Mouse (Mus musculus): ENCODE results near the gene Arap2. TPM values are rescaled to one million over a fixed set of nuclear protein-coding genes. Genes with fewer than 3 reads are reported as not detected.

Arap2 gene
- polyA plus RNA-seq, 1 experiment from 2014 or later: 5.3 TPM

GRCm38 (mm10) chr5:62665329-62665728 is 100.6 kb downstream of the Arap2 start:
- H3K9ac ChIP-seq: no peak overlapping the region
- H3K27ac ChIP-seq (replicated peaks): no peak overlapping the region
- H3K9me3 ChIP-seq: no peaks in the 10 kb centered on the region
- H3K36me3 ChIP-seq: no peaks in the 10 kb centered on the region
- no peaks in the 10 kb centered on the region for H3K27me3 ChIP-seq
- H3K4me3 ChIP-seq: no peak overlapping the region
- H3K4me1 ChIP-seq (replicated peaks): no peaks in the 10 kb centered on the region
- no peak overlapping the region for H3K4me2 ChIP-seq
- no peak for ATAC-seq (ENCODE audit: low FRiP score, low read depth)

GRCm38 (mm10) chr5:62664847-62665246 is 101.1 kb downstream of the Arap2 start:
- H3K27ac ChIP-seq (replicated peaks): no peak overlapping the region
- no peak overlapping the region for H3K4me2 ChIP-seq
- WGBS: 76% methylated on average over 4 of the region's 4 CpGs
- H3K9me3 ChIP-seq: no peaks in the 10 kb centered on the region
- no peaks in the 10 kb centered on the region for H3K36me3 ChIP-seq
- no peaks in the 10 kb centered on the region for H3K27me3 ChIP-seq
- ATAC-seq (ENCODE audit: low FRiP score, low read depth): no peak
- H3K9ac ChIP-seq: no peak overlapping the region
- no peak overlapping the region for H3K4me3 ChIP-seq
- H3K4me1 ChIP-seq (replicated peaks): no peaks in the 10 kb centered on the region

- 68% methylated on average over 1 of the region's 1 CpGs for WGBS
- no peaks in the 10 kb centered on the region for H3K4me1 ChIP-seq (replicated peaks)
- no peaks in the 10 kb centered on the region for H3K27me3 ChIP-seq
- H3K36me3 ChIP-seq: no peaks in the 10 kb centered on the region
- ATAC-seq (ENCODE audit: low FRiP score, low read depth): no peak
- H3K27ac ChIP-seq (replicated peaks): no peak overlapping the region
- H3K4me2 ChIP-seq: no peak overlapping the region
- no peaks in the 10 kb centered on the region for H3K9me3 ChIP-seq
- H3K4me3 ChIP-seq: no peak overlapping the region
- H3K9ac ChIP-seq: no peak overlapping the region
Observed at GRCm38 (mm10) chr5:62663206-62663605, 102.8 kb downstream of the Arap2 start.

GRCm38 (mm10) chr5:62653924-62654323 is 112.0 kb downstream of the Arap2 start:
- no peaks in the 10 kb centered on the region for H3K9me3 ChIP-seq
- no peak overlapping the region for H3K9ac ChIP-seq
- no peaks in the 10 kb centered on the region for H3K27me3 ChIP-seq
- H3K4me2 ChIP-seq: no peak overlapping the region
- no peaks in the 10 kb centered on the region for H3K36me3 ChIP-seq
- no peaks in the 10 kb centered on the region for H3K4me1 ChIP-seq (replicated peaks)
- WGBS: 79% methylated on average over 5 of the region's 5 CpGs
- H3K4me3 ChIP-seq: no peak overlapping the region
- no peak overlapping the region for H3K27ac ChIP-seq (replicated peaks)
- ATAC-seq (ENCODE audit: low FRiP score, low read depth): no peak

- no peaks in the 10 kb centered on the region for H3K4me1 ChIP-seq (replicated peaks)
- no peak overlapping the region for H3K27ac ChIP-seq (replicated peaks)
- WGBS: 89% methylated on average over 4 of the region's 4 CpGs
- H3K9ac ChIP-seq: no peak overlapping the region
- no peaks in the 10 kb centered on the region for H3K9me3 ChIP-seq
- ATAC-seq (ENCODE audit: low FRiP score, low read depth): no peak
- no peaks in the 10 kb centered on the region for H3K27me3 ChIP-seq
- no peak overlapping the region for H3K4me2 ChIP-seq
- no peak overlapping the region for H3K4me3 ChIP-seq
- no peaks in the 10 kb centered on the region for H3K36me3 ChIP-seq
Observed at GRCm38 (mm10) chr5:62642330-62642729, 123.6 kb downstream of the Arap2 start.

- Histone ChIP-seq H3K4me1 (replicated peaks) (no peaks in the 10 kb centered on the region), H3K9ac (no peak overlapping the region), H3K4me2 (no peak overlapping the region), H3K27ac (replicated peaks) (no peak overlapping the region), H3K9me3 (no peaks in the 10 kb centered on the region), H3K27me3 (no peaks in the 10 kb centered on the region), H3K36me3 (no peaks in the 10 kb centered on the region), H3K4me3 (no peak overlapping the region)
- WGBS: 54% methylated on average over 8 of the region's 8 CpGs
- no peak for ATAC-seq (ENCODE audit: low FRiP score, low read depth)
Observed at GRCm38 (mm10) chr5:62640501-62640900, 125.5 kb downstream of the Arap2 start.

- no peak for ATAC-seq (ENCODE audit: low FRiP score, low read depth)
- no peaks in the 10 kb centered on the region for H3K4me1 ChIP-seq (replicated peaks)
- H3K9me3 ChIP-seq: no peaks in the 10 kb centered on the region
- no peaks in the 10 kb centered on the region for H3K27me3 ChIP-seq
- no peak overlapping the region for H3K4me3 ChIP-seq
- no peaks in the 10 kb centered on the region for H3K36me3 ChIP-seq
- no peak overlapping the region for H3K27ac ChIP-seq (replicated peaks)
- H3K9ac ChIP-seq: no peak overlapping the region
- WGBS: 72% methylated on average over 3 of the region's 3 CpGs
- H3K4me2 ChIP-seq: no peak overlapping the region
Observed at GRCm38 (mm10) chr5:62636341-62636740, 129.6 kb downstream of the Arap2 start.

GRCm38 (mm10) chr5:62628901-62629300 is 137.1 kb downstream of the Arap2 start:
- WGBS: 90% methylated on average over 5 of the region's 5 CpGs
- no peak overlapping the region for H3K4me3 ChIP-seq
- H3K4me1 ChIP-seq (replicated peaks): no peaks in the 10 kb centered on the region

GRCm38 (mm10) chr5:62622848-62623479 is 143.0 kb downstream of the Arap2 start:
- H3K9me3 ChIP-seq: no peaks in the 10 kb centered on the region
- no peak overlapping the region for H3K4me3 ChIP-seq
- 86% methylated on average over 11 of the region's 11 CpGs for WGBS
- H3K36me3 ChIP-seq: no peaks in the 10 kb centered on the region
- H3K9ac ChIP-seq: no peak overlapping the region
- no peaks in the 10 kb centered on the region for H3K27me3 ChIP-seq
- no peak for ATAC-seq (ENCODE audit: low FRiP score, low read depth)
- H3K27ac ChIP-seq (replicated peaks): no peak overlapping the region
- no peak overlapping the region for H3K4me2 ChIP-seq
- H3K4me1 ChIP-seq (replicated peaks): no peaks in the 10 kb centered on the region

More at GRCm38 (mm10) chr5:62628901-62629300, 137.1 kb downstream of the Arap2 start:
- no peak overlapping the region for H3K27ac ChIP-seq (replicated peaks)
- H3K36me3 ChIP-seq: no peaks in the 10 kb centered on the region
- no peak overlapping the region for H3K9ac ChIP-seq
- H3K9me3 ChIP-seq: no peaks in the 10 kb centered on the region
- H3K4me2 ChIP-seq: no peak overlapping the region
- no peak for ATAC-seq (ENCODE audit: low FRiP score, low read depth)
- no peaks in the 10 kb centered on the region for H3K27me3 ChIP-seq

- H3K9me3 ChIP-seq: no peaks in the 10 kb centered on the region
- no peaks in the 10 kb centered on the region for H3K4me1 ChIP-seq (replicated peaks)
- no peak overlapping the region for H3K27ac ChIP-seq (replicated peaks)
- no peak overlapping the region for H3K9ac ChIP-seq
- H3K4me3 ChIP-seq: no peak overlapping the region
- ATAC-seq (ENCODE audit: low FRiP score, low read depth): no peak
- H3K27me3 ChIP-seq: no peaks in the 10 kb centered on the region
- H3K36me3 ChIP-seq: no peaks in the 10 kb centered on the region
- no peak overlapping the region for H3K4me2 ChIP-seq
Observed at GRCm38 (mm10) chr5:62618286-62618685, 147.7 kb downstream of the Arap2 start.

- no peak overlapping the region for H3K4me3 ChIP-seq
- WGBS: 63% methylated on average over 3 of the region's 3 CpGs
- H3K36me3 ChIP-seq: no peaks in the 10 kb centered on the region
- H3K9me3 ChIP-seq: no peaks in the 10 kb centered on the region
- ATAC-seq (ENCODE audit: low FRiP score, low read depth): no peak
- H3K9ac ChIP-seq: no peak overlapping the region
- no peak overlapping the region for H3K27ac ChIP-seq (replicated peaks)
- H3K4me2 ChIP-seq: no peak overlapping the region
- H3K4me1 ChIP-seq (replicated peaks): no peaks in the 10 kb centered on the region
- no peaks in the 10 kb centered on the region for H3K27me3 ChIP-seq
Observed at GRCm38 (mm10) chr5:62611990-62612389, 154.0 kb downstream of the Arap2 start.

GRCm38 (mm10) chr5:62587348-62587747 is 178.6 kb downstream of the Arap2 start:
- 63% methylated on average over 1 of the region's 1 CpGs for WGBS
- no peak overlapping the region for H3K27ac ChIP-seq (replicated peaks)
- H3K4me1 ChIP-seq (replicated peaks): no peaks in the 10 kb centered on the region
- no peak overlapping the region for H3K4me3 ChIP-seq
- H3K9ac ChIP-seq: no peak overlapping the region
- H3K36me3 ChIP-seq: no peaks in the 10 kb centered on the region
- H3K4me2 ChIP-seq: no peak overlapping the region
- no peaks in the 10 kb centered on the region for H3K27me3 ChIP-seq
- H3K9me3 ChIP-seq: no peaks in the 10 kb centered on the region
- ATAC-seq (ENCODE audit: low FRiP score, low read depth): no peak

GRCm38 (mm10) chr5:62582643-62583042 is 183.3 kb downstream of the Arap2 start:
- Histone ChIP-seq H3K4me3 (no peak overlapping the region), H3K4me2 (no peak overlapping the region), H3K27ac (replicated peaks) (no peak overlapping the region), H3K27me3 (no peaks in the 10 kb centered on the region), H3K36me3 (no peaks in the 10 kb centered on the region), H3K9ac (no peak overlapping the region), H3K9me3 (no peaks in the 10 kb centered on the region), H3K4me1 (replicated peaks) (no peaks in the 10 kb centered on the region)
- 11% methylated on average over 2 of the region's 2 CpGs for WGBS
- no peak for ATAC-seq (ENCODE audit: low FRiP score, low read depth)
